Mouse (Mus musculus) liver (tissue): ENCODE data around the gene Prr19.
"Not testable (repeated sequence)": the region's sequence is repeated elsewhere in the genome, so short reads cannot be mapped to it uniquely, and the experiment has no call there.

ENCODE experiments used
- DNase-seq: peaks from one replicate; pipeline ENCODE4 v3.0.0-alpha.2; 2020; ENCODE audit warnings: mixed read lengths

Prr19 gene

DNA sequence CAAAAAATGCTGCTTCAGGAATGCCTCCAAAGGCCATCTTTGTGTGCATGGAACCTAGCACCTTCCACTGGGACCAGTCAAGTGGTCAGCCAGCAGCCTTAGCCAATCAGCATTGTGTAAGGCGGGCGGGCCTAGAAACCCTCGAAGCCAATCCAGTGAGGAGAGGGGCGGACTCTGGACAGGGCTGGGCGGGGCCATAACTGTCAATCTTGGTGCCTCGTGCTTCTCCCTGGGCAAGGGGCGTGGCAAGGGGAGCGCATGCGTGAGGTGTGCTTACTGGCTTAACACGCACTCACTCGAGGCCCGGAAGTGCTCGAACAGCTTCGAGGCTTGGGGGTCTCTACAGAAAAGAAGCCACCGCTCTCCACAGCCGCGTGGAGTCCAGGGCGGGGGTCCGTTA, at the start of gene Prr19:
Gene Prr19, plus strand, starts transcription at position 349 of the 400 bp plus-strand sequence.
- peak; percentile 68 for DNase-seq

DNA sequence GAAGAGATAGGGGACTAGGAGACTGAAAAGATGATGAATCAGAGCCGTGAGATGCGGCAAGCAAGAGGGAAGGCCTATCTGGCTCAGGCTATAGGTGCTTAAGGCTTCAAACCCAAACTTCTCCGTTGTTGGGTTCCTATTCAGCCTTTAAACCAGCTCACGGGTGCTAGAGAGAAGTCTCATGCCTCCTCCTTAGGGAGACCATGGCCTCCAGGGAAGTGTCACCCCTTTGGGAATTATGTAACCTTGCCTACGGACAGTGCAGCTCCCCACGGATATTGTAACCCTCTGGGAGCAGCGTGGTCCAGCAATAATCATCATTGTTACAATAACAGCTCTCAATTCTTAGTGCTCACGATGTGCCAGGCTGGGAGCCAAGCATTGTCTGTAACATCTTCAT, 49.4 kb upstream of the Prr19 start:
- no peak for DNase-seq

DNA sequence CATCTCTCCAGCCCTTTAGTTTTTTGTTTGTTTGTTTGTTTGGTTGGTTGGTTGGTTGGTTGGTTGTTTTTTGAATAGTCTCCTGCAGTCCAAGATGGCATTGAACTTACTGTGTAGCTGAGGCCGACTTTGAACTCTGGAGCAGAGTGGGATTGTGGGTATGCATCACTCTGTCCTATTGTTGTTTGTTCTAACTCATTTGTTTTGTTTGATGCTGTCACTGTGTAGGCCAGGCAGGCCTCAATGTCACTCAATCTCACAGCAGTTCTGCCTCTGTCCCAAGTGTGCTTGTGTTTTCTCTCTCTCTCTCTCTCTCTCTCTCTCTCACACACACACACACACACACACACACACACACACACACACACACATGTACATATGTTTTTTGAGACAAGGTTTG, 39.3 kb upstream of the Prr19 start:
- DNase-seq, result no peak

DNA sequence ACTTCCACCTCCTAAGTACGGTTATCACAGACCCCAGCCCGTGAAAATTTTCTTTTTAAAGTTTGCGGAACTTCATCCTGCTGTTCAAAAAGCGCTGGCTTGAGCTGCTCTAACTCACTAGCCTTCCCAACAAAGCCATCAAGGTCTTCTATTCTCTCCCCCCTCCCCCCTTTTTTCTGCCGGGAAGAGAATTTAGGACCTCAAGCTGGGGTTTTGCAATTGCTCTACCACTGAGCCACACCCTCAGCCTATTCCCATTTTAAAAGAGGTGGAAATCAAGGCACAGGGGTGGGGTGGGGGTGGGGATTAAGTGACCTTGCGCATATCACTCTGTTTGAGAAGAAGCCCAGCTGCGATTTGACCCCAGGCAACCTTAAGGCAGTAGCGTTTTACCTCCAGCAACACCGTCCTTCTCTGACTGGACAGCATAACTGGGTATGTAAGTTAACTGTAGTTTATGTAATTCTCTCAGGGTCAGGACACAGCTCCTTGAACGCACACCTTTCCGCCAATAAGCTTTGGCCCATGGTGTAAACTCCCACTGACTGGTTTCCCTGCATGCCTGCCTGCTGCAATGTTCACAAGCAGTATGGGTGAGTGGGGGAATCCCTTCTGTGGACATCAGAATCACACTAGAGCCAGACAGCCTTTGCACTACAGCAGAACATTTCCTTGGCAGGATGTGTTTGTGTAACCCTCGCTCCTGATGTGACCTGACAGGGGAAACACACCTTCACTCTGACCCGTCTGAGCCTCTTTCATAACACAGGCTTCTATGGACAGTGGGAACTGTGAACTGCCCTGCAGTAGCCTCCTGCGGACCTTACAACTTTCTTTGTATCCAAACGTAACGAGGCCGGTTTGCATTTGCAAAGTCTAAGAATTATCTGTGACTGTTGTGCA, 37.0 kb upstream of the Prr19 start:
- no peak for DNase-seq

DNA sequence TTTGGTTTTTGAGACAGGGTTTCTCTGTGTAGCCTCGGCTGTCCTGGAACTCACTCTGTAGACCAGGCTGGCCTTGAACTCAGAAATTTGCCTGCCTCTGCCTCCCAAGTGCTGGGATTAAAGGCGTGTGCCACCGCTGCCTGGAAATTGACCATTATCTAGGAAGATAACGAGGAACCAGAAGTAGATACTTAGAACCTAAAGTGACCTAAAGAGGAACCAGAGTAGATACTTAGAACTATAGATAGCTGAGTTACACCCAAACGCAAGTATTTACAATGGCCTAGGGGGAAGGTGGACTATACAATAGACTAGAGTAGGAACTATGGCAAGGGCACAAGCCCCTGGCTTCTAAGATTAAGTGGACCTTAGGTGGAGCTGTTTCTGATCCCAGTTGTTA, 35.5 kb upstream of the Prr19 start:
- not testable (repeated sequence) for DNase-seq

DNA sequence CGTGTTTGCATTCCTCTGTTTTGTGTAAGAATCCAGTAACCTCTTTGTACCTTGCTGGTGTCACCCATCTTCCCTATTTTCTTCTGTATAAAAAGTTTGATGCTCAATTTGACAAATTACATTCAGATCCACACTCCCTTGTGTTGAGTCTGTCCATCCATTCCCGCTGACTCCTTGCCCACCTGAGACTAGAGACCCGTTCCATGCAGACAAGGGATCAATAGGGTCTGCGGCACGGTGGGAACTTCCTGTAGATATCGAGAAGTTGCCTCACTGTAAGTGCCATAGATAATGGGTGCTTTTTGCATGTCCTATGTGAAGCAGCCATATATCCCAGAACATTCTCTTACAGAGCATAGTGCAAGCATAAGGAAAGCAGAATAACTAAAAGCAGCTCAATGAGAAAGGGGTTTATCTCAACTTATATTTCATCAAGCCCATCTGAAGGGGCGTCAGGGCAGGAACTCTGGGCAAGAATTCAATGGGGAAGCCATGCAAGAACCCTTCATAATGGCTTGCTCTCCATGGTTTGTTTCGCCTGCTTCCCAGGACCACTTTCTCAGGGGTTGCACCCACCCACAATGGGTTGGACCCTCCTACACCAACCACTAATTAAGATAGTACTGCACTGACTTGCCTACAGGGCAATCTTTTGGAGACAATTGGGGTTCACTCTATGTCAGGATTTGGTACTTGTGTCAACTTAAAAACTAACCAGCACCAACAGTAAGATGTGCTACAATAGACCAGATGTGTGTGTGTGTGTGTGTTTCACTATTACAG, 34.8 kb upstream of the Prr19 start:
- DNase-seq, result no peak

DNA sequence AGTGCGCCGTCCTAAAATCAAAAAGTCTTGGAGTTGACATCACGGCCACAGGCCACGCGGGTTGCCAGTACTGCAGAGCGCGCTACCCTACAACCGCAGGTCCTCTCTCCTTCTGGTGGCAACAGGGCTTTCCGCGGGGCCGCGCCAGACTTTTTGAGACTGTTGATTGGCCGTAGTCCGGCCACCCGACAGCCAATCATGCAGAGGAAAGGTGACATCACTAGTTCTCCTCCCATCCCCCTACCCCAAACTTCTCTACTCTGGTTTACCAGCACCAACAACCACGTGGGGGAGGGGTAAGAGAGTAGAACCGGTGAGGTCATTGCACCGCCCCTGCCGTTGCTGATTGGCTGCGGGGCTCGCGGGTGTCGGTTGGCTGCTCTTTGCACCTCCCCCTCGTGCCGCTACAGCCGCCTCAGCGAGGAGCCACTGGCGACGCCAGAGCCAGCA, 33.9 kb upstream of the Prr19 start, which contains the start of gene Cic:
Gene Cic, plus strand, starts transcription at position 404 of the 450 bp plus-strand sequence.
- DNase-seq, result peak; percentile 96

DNA sequence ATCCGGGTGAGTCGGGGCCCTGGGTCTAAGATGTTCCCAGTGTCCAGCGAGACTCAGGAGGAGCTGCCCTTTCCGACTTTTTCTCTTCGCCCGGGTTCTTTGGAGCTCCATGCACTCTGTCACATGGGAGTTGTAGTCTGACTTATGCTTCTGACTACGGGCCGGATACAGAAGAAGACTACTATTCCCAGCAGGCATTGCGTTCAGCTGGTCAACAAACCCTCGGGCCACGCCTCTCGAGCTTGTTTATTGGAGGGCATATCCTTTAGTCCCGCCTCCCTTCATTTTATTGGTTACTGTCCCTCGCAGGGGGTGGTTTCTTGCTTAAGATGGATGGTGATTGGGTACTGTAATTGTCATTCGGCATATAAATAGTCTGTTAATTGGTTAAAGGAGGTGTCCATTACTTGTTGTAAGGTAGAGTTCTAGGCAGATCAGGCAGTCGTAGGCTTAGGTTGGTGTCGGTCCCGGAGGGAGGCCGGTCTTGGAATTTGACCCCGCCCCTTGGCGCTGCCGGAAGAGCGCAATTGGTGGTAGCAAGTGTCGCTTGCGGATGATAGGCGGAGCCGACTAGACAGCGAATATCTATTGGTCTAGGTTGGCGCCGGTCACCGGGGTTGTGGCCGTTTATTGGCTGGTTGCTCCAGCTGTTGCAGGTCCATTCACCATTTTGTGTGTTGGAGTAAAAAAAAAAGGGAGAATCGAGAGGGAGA, 33.3 kb upstream of the Prr19 start:
- peak; percentile 99 for DNase-seq

DNA sequence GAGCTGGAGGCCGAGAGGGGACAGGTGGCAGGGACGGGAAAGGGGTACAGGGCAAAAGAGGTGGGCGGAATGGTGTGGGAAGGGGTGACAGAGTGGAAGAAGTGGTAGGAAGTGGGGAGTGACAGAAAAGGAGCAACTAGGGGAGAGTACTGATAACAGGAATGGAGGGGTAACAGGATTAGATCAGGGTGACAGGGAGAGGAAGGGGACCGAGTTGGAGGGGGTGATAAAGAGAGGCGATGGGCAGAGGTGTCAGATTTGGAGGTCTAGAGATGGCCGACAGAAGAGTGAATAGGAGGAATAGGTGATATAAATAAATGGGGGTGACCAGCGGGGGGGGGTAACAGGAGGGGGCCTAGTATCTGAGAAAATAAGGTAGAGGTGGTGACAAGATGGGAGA, 32.6 kb upstream of the Prr19 start:
- DNase-seq, result no peak

DNA sequence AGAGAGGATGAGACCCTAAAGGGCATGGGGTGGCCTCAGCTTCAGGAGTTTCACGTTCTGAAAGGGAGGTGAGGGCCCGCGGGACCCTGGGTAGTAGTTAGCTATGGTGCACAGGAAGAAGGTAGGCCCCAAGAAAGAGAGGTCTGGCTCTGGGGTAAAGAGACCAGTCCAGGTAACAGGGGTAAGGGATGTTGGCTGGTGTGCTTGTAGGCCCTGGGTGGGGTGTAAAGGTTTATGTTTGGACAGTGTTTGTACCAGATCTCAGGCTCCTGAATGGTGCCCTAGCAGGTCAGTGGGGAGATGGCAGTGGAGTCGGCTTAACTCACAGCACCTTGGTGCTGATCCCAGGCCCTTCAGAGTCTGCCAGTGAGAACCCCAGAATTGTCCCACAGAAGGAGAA, 32.2 kb upstream of the Prr19 start:
- peak; percentile 13 for DNase-seq

DNA sequence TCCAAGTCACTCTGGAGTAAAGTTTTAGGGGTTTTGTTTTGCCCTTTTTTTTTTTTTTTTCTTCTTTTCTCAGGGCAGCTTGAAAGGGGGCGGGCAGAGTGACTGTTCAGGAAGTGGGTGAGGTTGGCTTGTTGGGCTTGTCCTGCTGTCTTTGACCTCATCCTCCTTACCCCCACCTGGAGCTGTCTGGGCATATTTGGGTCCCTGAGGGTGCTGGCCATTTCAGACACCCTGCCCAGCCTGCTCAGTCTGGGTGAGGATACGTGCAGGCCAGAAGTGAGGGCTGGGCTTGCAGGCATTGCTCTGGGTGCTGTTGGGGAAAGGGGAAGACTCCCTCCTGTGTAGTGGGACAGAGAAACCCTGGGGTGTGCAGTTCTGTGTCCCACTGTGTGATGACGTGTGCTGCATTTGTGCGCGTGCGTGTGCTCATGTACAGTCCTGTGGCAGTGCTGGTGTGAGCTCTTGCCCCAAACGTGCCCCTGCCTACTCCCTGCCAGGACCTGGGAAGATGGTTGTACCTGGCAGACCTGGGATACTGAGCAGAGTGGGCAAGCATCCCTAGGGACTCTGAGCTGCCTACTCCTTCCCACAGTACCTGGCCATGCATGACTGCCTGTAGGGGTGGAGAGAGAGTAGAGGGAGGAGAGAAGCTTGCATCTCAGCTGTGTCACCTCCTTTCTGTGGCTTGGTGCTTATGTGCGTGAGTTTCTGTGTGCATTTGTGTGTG, 31.5 kb upstream of the Prr19 start:
- no peak for DNase-seq

DNA sequence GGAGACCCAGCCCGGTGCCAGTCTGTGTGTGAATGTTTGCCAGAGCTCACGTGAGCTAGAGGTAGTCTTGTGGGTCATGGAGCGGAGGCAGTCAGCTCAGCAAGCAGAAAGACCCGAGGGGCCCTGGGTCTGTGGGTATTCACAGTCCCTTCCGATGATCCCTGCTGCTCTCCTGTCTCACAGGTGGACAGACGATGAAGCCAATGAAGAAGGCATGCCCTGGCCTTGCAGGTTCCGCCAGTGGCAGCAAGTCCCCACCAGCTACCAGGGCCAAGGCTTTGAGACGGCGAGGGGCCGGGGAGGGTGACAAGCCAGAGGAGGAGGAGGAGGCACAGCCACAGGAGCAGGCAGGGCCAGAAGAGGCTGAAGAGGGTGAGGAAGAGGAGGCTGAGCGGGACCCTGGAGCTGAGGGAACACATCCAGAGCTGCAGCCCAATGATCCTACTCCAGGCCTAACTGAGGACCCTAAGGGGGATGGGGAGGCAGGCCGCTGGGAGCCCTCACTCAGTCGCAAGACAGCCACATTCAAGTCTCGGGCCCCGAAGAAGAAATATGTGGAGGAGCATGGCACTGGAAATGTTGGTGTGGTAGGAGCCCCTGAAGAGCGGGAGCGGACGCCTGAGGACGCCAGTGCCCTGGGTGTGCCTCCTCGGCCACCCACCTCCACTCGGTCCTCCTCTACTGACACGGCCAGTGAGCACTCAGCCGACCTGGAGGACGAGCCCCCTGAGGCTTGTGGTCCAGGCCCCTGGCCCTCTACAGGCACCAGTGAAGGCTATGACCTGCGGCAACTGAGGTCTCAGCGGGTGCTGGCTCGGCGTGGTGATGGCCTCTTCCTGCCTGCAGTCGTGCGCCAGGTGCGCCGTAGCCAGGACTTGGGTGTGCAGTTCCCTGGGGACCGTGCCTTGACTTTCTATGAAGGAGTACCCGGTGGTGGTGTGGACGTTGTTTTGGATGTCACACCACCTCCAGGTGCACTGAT, 30.3 kb upstream of the Prr19 start:
- no peak for DNase-seq

DNA sequence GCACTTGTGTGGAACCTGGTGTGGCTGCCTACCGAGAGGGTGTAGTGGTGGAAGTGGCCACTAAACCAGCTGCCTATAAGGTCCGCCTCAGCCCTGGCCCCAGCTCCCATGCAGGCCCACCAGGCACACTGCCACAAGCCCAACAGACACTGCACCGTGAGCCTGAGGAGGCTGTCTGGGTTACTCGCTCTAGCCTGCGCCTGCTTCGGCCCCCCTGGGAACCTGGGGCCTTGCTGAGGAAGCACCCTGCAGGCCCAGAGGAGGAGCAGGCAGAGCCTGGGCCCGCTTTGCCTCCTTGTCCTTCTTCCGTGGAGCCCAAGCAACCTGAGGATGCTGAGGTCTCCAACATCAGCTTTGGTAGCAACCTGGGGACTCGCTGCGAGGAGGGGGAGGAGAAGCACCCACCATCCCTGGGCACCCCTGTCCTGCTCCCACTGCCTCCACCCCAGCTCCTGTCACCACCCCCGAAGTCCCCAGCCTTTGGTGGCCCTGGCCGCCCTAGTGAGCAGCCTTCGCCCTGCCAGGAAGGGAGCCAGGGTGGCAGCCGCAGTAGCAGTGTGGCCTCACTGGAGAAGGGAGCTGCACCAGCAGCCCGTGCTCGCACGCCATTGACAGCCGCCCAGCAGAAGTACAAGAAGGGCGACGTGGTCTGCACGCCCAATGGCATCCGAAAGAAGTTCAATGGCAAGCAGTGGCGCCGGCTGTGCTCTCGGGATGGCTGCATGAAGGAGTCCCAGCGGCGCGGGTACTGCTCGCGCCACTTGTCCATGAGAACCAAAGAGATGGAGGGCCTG, 29.4 kb upstream of the Prr19 start:
- no peak for DNase-seq

DNA sequence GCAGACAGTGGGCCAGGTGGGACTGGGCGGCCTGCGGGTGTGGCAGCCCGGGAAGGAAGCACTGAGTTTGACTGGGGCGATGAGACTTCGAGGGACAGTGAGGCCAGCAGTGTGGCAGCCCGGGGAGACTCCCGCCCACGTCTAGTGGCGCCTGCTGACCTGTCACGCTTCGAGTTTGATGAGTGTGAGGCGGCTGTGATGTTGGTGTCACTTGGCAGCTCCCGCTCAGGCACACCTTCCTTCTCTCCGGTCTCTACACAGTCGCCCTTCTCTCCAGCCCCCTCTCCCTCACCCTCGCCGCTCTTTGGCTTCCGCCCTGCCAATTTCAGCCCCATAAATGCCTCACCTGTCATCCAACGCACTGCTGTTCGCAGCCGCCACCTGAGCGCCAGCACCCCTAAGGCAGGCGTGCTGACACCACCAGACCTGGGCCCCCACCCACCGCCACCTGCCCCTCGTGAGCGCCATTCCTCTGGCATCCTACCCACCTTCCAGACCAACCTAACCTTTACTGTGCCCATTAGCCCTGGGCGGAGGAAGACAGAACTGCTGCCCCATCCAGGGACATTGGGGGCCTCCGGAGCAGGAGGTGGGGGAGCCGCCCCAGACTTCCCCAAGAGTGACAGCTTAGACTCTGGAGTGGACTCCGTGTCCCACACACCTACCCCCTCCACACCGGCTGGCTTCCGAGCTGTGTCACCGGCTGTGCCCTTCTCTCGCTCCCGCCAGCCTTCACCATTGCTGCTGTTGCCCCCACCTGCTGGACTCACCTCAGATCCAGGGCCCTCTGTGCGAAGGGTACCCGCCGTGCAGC, 28.6 kb upstream of the Prr19 start:
- DNase-seq, result no peak

DNA sequence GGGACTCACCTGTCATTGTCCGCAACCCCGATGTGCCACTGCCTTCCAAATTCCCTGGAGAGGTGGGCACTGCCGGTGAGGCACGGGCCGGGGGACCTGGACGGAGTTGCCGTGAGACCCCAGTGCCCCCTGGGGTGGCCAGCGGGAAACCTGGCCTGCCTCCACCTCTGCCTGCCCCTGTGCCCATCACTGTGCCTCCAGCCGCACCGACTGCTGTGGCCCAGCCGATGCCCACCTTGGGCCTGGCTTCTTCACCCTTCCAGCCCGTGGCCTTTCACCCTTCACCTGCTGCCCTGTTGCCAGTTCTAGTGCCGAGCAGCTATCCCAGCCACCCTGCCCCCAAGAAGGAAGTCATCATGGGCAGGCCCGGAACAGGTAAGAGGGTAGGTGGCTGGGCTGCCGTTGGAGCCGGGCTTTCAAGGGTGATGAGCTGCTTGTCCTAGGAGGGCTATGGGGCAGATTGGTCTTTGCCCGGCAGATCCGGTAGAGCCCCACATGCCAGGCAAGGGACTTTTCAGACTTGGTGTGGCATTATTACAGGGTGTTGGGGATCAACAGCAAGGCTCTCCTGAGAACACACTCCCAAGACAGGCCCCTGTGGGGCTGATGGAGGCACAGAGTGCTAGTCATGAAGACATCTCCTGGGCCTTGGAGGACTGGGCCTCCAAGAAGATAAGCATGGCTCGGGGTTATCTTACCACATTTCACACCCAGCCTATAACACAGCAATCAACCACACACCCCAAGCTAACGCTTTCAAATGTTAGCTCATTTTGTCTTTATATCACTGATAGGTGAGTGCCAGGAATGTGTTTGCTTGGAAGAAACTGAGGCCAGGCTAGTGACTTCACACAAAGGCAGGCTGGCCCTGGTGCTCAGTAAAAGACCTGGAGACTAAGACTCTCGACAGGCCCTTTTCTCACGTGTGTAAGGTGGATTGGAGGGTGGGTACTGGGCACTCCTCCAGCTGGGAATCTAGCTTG, 27.7 kb upstream of the Prr19 start:
- DNase-seq, result peak; percentile 79

DNA sequence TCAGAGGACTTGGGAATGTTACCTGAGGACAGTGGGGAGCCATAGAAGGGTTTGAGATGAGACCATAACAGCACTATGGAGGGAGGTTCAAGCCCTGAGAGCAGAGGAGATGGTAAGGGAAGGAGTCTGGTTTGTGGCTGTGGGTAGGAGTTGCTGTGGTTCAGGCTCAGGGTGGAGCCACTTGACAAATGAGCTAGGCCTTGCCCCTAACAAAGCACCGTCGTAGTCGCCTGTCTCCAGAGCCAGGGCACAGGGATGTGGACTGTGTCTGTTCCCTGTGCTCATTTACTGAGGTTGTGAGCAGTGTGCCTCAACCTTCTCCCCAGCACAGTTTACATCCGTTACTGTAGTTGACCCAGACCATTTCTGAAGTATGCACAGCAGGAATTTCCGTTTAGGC, 26.6 kb upstream of the Prr19 start:
- DNase-seq, result peak; percentile 66

DNA sequence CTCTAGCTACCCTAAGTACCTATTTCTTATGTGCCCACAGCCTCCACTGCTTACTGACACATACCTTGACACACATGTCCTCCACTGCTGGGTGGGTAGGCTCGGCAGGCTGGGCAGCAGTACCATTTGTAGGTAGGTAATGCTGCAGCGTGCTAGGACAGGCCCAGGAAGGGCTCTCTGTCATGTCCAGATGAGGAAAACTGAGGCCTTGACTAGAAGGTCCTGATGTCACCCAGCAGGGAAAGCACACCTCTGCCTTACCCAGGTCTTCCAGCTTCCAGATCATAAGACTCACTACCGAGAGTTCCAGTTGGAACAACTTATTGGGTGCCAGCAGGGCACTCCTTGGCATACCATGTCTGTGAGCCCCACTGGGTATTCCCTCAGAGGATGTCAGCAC, 26.2 kb upstream of the Prr19 start:
- no peak for DNase-seq
